Mouse (Mus musculus) embryonic fibroblast, embryonic 13.5 days (primary cell): ENCODE measurements around the gene Dmtf1.

Source experiments
- CTCF ChIP-seq: IDR thresholded peaks from 2 replicates; pipeline ENCODE4 v1.5.1; 2011; ENCODE audit warnings: mild to moderate bottlenecking, control low read depth, low read length, moderate library complexity, borderline replicate concordance; ENCODE audit not compliant: insufficient read depth
- POLR2A ChIP-seq: IDR thresholded peaks from 2 replicates; pipeline ENCODE4 v1.6.1; 2011; ENCODE audit warnings: low read depth, mild to moderate bottlenecking, control low read depth, low read length, moderate library complexity

DNA sequence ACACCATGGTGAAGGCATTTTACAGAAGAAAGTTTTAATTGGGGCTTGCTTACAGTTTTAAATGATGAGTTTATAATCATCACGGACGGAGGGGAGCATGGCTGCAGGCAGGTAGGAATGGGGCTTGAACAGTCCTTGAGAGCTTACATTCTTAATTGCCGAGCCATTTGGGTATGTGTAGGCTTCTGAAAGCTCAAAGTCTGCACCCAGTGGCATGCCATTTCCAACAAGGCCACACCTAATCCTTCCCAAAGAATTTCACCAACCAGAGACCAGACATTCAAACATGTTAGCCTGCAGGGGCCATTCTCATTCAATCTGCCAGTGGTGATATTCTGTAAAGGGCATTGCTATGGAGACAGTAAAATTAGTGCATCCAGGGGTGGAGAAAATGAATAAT, 1.8 kb upstream of the Dmtf1 start:
- TF ChIP-seq POLR2A (no peak), CTCF (no peak)
